Mouse (Mus musculus) embryonic fibroblast, embryonic 13.5 days (primary cell): Measurements from ENCODE around the gene 2810021J22Rik.

Experiments
- CTCF ChIP-seq: IDR thresholded peaks from 2 replicates; pipeline ENCODE4 v1.5.1; 2011; ENCODE audit warnings: mild to moderate bottlenecking, control low read depth, low read length, moderate library complexity, borderline replicate concordance; ENCODE audit not compliant: insufficient read depth
- POLR2A ChIP-seq: IDR thresholded peaks from 2 replicates; pipeline ENCODE4 v1.6.1; 2011; ENCODE audit warnings: low read depth, mild to moderate bottlenecking, control low read depth, low read length, moderate library complexity

DNA sequence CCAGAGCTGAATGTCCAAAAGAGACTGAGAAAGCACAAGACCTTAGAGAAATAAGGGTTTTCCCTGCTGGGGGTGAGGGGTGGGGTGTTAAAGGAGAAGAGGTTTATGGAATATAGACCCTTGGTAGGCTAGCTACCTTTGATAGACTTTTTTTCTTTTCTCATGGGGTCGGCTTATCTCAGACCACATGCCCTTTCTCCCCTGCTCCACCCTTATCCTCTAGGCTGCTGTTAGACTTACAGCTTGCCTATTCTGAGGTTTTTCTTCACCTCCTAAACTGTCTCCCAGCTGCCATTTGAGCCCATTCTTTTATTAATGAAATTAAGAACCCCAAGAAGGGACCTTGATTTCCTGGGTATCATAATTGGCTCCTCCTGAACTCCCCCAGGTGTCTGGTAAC lies 46.8 kb downstream of the 2810021J22Rik start:
- no peak for TF ChIP-seq CTCF
- no peak for TF ChIP-seq POLR2A
